8 mouse cellular contexts compared by ENCODE assay signal in the genomic region with DNA sequence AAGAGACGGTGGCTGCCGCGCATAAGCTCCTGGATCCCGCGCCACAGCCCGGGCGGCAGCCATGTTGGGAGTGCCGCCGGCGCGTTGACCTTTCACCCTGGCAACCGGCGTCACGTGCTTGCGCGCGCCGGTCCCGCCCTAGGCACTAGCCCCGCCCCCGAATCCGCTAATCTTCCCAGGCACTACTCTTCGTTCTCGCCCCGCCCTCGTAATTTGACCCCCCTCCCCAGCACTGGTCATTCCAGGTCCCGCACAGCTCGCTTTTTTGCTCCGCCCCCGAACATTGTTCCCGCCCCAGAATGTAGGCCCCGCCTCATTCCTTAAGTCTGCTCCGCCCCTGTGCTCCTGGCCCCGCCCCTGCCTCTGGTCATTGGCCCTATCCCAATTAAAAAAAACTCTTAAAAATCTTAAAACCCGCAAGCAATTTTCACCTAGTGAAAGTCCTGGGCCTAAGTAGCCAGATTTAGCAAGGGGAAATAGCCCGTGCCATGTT. TPM values are rescaled to one million over a fixed set of nuclear protein-coding genes. Genes with fewer than 3 reads are reported as not detected.
DNase-seq lines count a peak whose midpoint lies in the region; ATAC-seq and TF ChIP-seq lines count a peak whose summit lies in the region.

A gene (minus strand): TSS at position 236 of the 493 bp plus-strand sequence.

- no peaks in the 10 kb centered on the region for H3K9me3 ChIP-seq in erythroblast, embryonic 14.5 days (ENCODE audit: control insufficient read depth, low read length)
- no peaks in the 10 kb centered on the region for H3K9me3 ChIP-seq in heart, embryonic 11.5 days (replicated peaks; ENCODE audit: control insufficient read depth, low read length)
- no peaks in the 10 kb centered on the region for H3K9me3 ChIP-seq in kidney, embryonic 16.5 days (ENCODE audit: low read length)

- H3K27ac ChIP-seq in heart, embryonic 11.5 days (ENCODE audit: low read depth, low read length) = peak within 1 kb of the TSS; percentile 73
- H3K27ac ChIP-seq in kidney, embryonic 16.5 days (ENCODE audit: low read length) = peak within 1 kb of the TSS; percentile 32; the same call in 1 of the 2 replicates
- H3K27ac ChIP-seq in liver, adult 2 months (replicated peaks; ENCODE audit: insufficient read depth, low read depth, low read length) = peak within 1 kb of the TSS; percentile 20; the same call in 1 of the 2 replicates

- ATAC-seq in heart, embryonic 11.5 days (replicated peaks; ENCODE audit: insufficient number of reproducible peaks, low FRiP score, low TSS enrichment) = peak; percentile 81
- ATAC-seq in kidney, embryonic 16.5 days (ENCODE audit: low FRiP score, low TSS enrichment) = peak; percentile 91

- H3K79me3 ChIP-seq in C2C12 (ENCODE audit: low read depth) = peaks cover 4% of the 10 kb centered on the region

- H3K4me1 ChIP-seq in erythroblast, embryonic 14.5 days (ENCODE audit: control insufficient read depth) = peaks cover 42% of the 10 kb centered on the region
- H3K4me1 ChIP-seq in heart, embryonic 11.5 days (ENCODE audit: control insufficient read depth, insufficient read depth, low read length) = peaks cover 21% of the 10 kb centered on the region
- H3K4me1 ChIP-seq in kidney, embryonic 16.5 days (ENCODE audit: insufficient read depth, low read length) = peaks cover 15% of the 10 kb centered on the region
- peaks cover 3% of the 10 kb centered on the region for H3K4me1 ChIP-seq in liver, adult 2 months (ENCODE audit: control insufficient read depth, insufficient read depth, low read length)

- H3K9ac ChIP-seq in heart, embryonic 11.5 days (ENCODE audit: low read depth, low read length) = peak within 1 kb of the TSS; percentile 92
- H3K9ac ChIP-seq in kidney, embryonic 16.5 days (replicated peaks; ENCODE audit: low read length) = peak within 1 kb of the TSS; percentile 85
- H3K9ac ChIP-seq in liver, adult 2 months (ENCODE audit: low read depth, low read length) = peak within 1 kb of the TSS; percentile 88

- H3K4me2 ChIP-seq in heart, embryonic 11.5 days = peak within 1 kb of the TSS; percentile 93
- H3K4me2 ChIP-seq in kidney, embryonic 16.5 days (replicated peaks; ENCODE audit: low read depth, low read length) = peak within 1 kb of the TSS; percentile 90
- H3K4me2 ChIP-seq in myocyte (ENCODE audit: low read depth) = peak within 1 kb of the TSS; percentile 95

- H3K36me3 ChIP-seq in C2C12 (ENCODE audit: control insufficient read depth, insufficient read depth) (peaks cover 3% of the 10 kb centered on the region), myocyte (ENCODE audit: control insufficient read depth, insufficient read depth) (no peaks in the 10 kb centered on the region)
- peaks cover 13% of the 10 kb centered on the region for H3K36me3 ChIP-seq in erythroblast, embryonic 14.5 days (ENCODE audit: control insufficient read depth)
- no peaks in the 10 kb centered on the region for H3K36me3 ChIP-seq in heart, embryonic 11.5 days (ENCODE audit: control insufficient read depth, insufficient read depth, low read length)
- no peaks in the 10 kb centered on the region for H3K36me3 ChIP-seq in kidney, embryonic 16.5 days (ENCODE audit: insufficient read depth, low read length)
- H3K36me3 ChIP-seq in liver, adult 2 months (ENCODE audit: control insufficient read depth, insufficient read depth, low read length) = no peaks in the 10 kb centered on the region
- no peaks in the 10 kb centered on the region for H3K36me3 ChIP-seq in splenic B cell, adult 2 months (ENCODE audit: control insufficient read depth, insufficient read depth, low read length, poor library complexity, severe bottlenecking)

- H3K79me2 ChIP-seq in C2C12 (ENCODE audit: control insufficient read depth, insufficient read depth) = peaks cover 21% of the 10 kb centered on the region
- H3K79me2 ChIP-seq in liver, adult 2 months (ENCODE audit: control insufficient read depth, insufficient read depth, low read length) = no peaks in the 10 kb centered on the region
- H3K79me2 ChIP-seq in myocyte (ENCODE audit: control insufficient read depth, insufficient read depth) = no peaks in the 10 kb centered on the region

- no peak for TF ChIP-seq CTCF in C2C12 (IDR thresholded peaks at IDR 0.05; ENCODE audit: control insufficient read depth, insufficient read depth, insufficient read length)
- no peak for TF ChIP-seq CTCF in brain, embryonic 14.5 days (IDR thresholded peaks at IDR 0.05; ENCODE audit: borderline replicate concordance, extremely low read depth, insufficient read depth, insufficient read length)
- no peak for TF ChIP-seq CTCF in liver, adult 2 months (IDR thresholded peaks at IDR 0.05; ENCODE audit: low read depth, low read length)

- DNase-seq in brain, embryonic 14.5 days (ENCODE audit: low read depth) = peak; percentile 96
- peak; percentile 76 for DNase-seq in liver, adult 2 months (ENCODE audit: extremely low read depth, low read depth, low spot score)
- DNase-seq in splenic B cell, adult 2 months (ENCODE audit: low read depth, low spot score) = peak; percentile 90

- H3K27me3 ChIP-seq in C2C12 (ENCODE audit: control insufficient read depth, insufficient read depth, insufficient read length) (peaks cover 15% of the 10 kb centered on the region), myocyte (ENCODE audit: control insufficient read depth, insufficient read depth, insufficient read length) (peaks cover 6% of the 10 kb centered on the region)
- peaks cover 6% of the 10 kb centered on the region for H3K27me3 ChIP-seq in erythroblast, embryonic 14.5 days (ENCODE audit: control insufficient read depth)
- no peaks in the 10 kb centered on the region for H3K27me3 ChIP-seq in heart, embryonic 11.5 days (ENCODE audit: control insufficient read depth, insufficient read depth, low read length)
- H3K27me3 ChIP-seq in kidney, embryonic 16.5 days (ENCODE audit: insufficient read depth, low read length) = no peaks in the 10 kb centered on the region
- no peaks in the 10 kb centered on the region for H3K27me3 ChIP-seq in liver, adult 2 months (ENCODE audit: control insufficient read depth, insufficient read depth, low read length)
- no peaks in the 10 kb centered on the region for H3K27me3 ChIP-seq in splenic B cell, adult 2 months (ENCODE audit: control insufficient read depth, insufficient read depth, low read length, poor library complexity, severe bottlenecking)

- H3K4me3 ChIP-seq in C2C12 (ENCODE audit: insufficient read depth, poor library complexity, severe bottlenecking) (peak within 1 kb of the TSS; percentile 92), myocyte (peak within 1 kb of the TSS; percentile 35)
- peak within 1 kb of the TSS; percentile 73 for H3K4me3 ChIP-seq in erythroblast, embryonic 14.5 days (replicated peaks)
- H3K4me3 ChIP-seq in heart, embryonic 11.5 days (ENCODE audit: low read depth, low read length) = peak within 1 kb of the TSS; percentile 94
- H3K4me3 ChIP-seq in kidney, embryonic 16.5 days (ENCODE audit: low read length) = peak within 1 kb of the TSS; percentile 89
- H3K4me3 ChIP-seq in liver, adult 2 months (ENCODE audit: insufficient read depth, low read depth, low read length) = peak within 1 kb of the TSS; percentile 89

- 2% methylated on average over 36 of the region's 36 CpGs for WGBS in heart, embryonic 11.5 days (ENCODE audit: insufficient replicate concordance)
- WGBS in kidney, embryonic 16.5 days = 1% methylated on average over 36 of the region's 36 CpGs
- 1% methylated on average over 36 of the region's 36 CpGs for WGBS in liver, adult 2 months

- H3ac ChIP-seq in C2C12 (ENCODE audit: control insufficient read depth, insufficient read length, low read depth) (peak within 1 kb of the TSS; percentile 93), myocyte (ENCODE audit: control insufficient read depth, insufficient read length) (peak within 1 kb of the TSS; percentile 93)

- TF ChIP-seq POLR2A in brain, embryonic 14.5 days (IDR thresholded peaks at IDR 0.05; ENCODE audit: borderline replicate concordance, extremely low read depth, insufficient read depth, insufficient read length, poor library complexity, severe bottlenecking) = peak; percentile 82
- peak; percentile 54 for TF ChIP-seq POLR2A in liver, adult 2 months (IDR thresholded peaks at IDR 0.05; ENCODE audit: extremely low read depth, insufficient read depth, low read length)
- TF ChIP-seq POLR2A in myocyte (IDR thresholded peaks at IDR 0.05; ENCODE audit: insufficient read length, low read depth) = peak; percentile 86

TF ChIP-seq in C2C12, 6 proteins besides CTCF, POLR2A, EP300 and RAD21:
- no peak for TF ChIP-seq MAX (IDR thresholded peaks at IDR 0.05)
- TF ChIP-seq MYOD1 (IDR thresholded peaks at IDR 0.05; ENCODE audit: control insufficient read depth, insufficient read length, low read depth) = no peak
- peak; percentile 87 for TF ChIP-seq USF1 (IDR thresholded peaks at IDR 0.05; ENCODE audit: low read depth)

TF ChIP-seq in myocyte, 11 proteins besides CTCF, POLR2A, EP300 and RAD21:
- TF ChIP-seq CEBPB (IDR thresholded peaks at IDR 0.05; ENCODE audit: insufficient read depth, poor library complexity, severe bottlenecking) (no peak), TCF3 (IDR thresholded peaks at IDR 0.05; ENCODE audit: insufficient read length, low read depth) (no peak), POLR2AphosphoS2 (IDR thresholded peaks at IDR 0.05; ENCODE audit: insufficient read length, low read depth) (peak; percentile 77), SRF (IDR thresholded peaks at IDR 0.05; ENCODE audit: control insufficient read depth, insufficient read length, low read depth) (peak; percentile 34), USF1 (IDR thresholded peaks at IDR 0.05; ENCODE audit: low read depth) (peak; percentile 84)

RNA-seq across cellular contexts. Expression of the gene that starts here (rescaled TPM):
- 15.2 TPM for polyA plus RNA-seq in C2C12 (2012; fragmentation: generic; extraction: Trizol)
- polyA plus RNA-seq in brain, embryonic 14.5 days (2012; rRNA removed) = 19.1 and 20.1 TPM in 2 replicates
- polyA plus RNA-seq in erythroblast, embryonic 14.5 days (2012) = 0.36 and 0.45 TPM in 2 replicates
- polyA plus RNA-seq in heart, embryonic 11.5 days (2014; fragmentation: Nextera tagmentation; extraction: Ambion mirVana) = 11.8 and 15.6 TPM in 2 replicates
- 18.4 and 20.7 TPM in 2 replicates for polyA plus RNA-seq in kidney, embryonic 16.5 days (2015; fragmentation: Nextera tagmentation; extraction: Ambion mirVana)
- total RNA-seq in liver, adult 2 months (2014; rRNA removed) = 4.1 and 4.2 TPM in 2 replicates
- polyA plus RNA-seq in liver, adult 2 months (2012; rRNA removed) = 4.4 and 4.9 TPM in 2 replicates
- polyA plus RNA-seq in myocyte (2012; fragmentation: generic; extraction: Trizol) = 13.7 TPM

Comparison
In these comparisons a context has a peak if more than half of its experiments do, and no peak if none do; other contexts are left out.
1. Peak in every context shown above with its lines: DNase-seq, ATAC-seq, H3K4me3 ChIP-seq and H3K27ac ChIP-seq.
2. H3K4me3 ChIP-seq: peak in every context shown above with its lines; median percentile 94 in heart, embryonic 11.5 days; 92 in C2C12; 89 in kidney, embryonic 16.5 days; 89 in liver, adult 2 months; 73 in erythroblast, embryonic 14.5 days; 35 in myocyte.
3. H3K27ac ChIP-seq: peak in every context shown above with its lines; median percentile 73 in heart, embryonic 11.5 days; 32 in kidney, embryonic 16.5 days; 20 in liver, adult 2 months.